Mouse (Mus musculus) forebrain, embryonic 13.5 days (tissue): ENCODE results near the gene Pfn4. TPM values are rescaled to one million over a fixed set of nuclear protein-coding genes. Genes with fewer than 3 reads are reported as not detected.
"Not testable (repeated sequence)": the region's sequence is repeated elsewhere in the genome, so short reads cannot be mapped to it uniquely, and the experiment has no call there.

Source experiments
- ATAC-seq: fragments of 200-750 bp; cut with Nextera tagmentation; 2 replicates; pipeline ENCODE4 v1.8.0; 2017
- H3K27ac ChIP-seq: fragments of 300-500 bp; sonication (generic); 2 replicates; pipeline ENCODE4 v1.5.1; 2015; ENCODE audit warnings: inconsistent platforms, mild to moderate bottlenecking, moderate library complexity
- H3K27me3 ChIP-seq: fragments of 300-500 bp; sonication (generic); 2 replicates; pipeline ENCODE4 v1.6.1; 2015; ENCODE audit warnings: mild to moderate bottlenecking, inconsistent platforms
- H3K36me3 ChIP-seq: fragments of 300-500 bp; sonication (generic); 2 replicates; pipeline ENCODE4 v1.6.1; 2015; ENCODE audit warnings: mild to moderate bottlenecking, inconsistent platforms; ENCODE audit not compliant: poor library complexity, severe bottlenecking
- H3K4me1 ChIP-seq: fragments of 300-500 bp; sonication (generic); 2 replicates; pipeline ENCODE4 v1.6.1; 2015; ENCODE audit warnings: inconsistent platforms
- H3K4me2 ChIP-seq: fragments of 300-500 bp; sonication (generic); 2 replicates; pipeline ENCODE4 v1.6.1; 2015; ENCODE audit warnings: inconsistent platforms, mild to moderate bottlenecking, moderate library complexity
- H3K4me3 ChIP-seq: fragments of 300-500 bp; sonication (generic); 2 replicates; pipeline ENCODE4 v1.5.1; 2015; ENCODE audit warnings: mild to moderate bottlenecking, inconsistent platforms
- H3K9ac ChIP-seq: fragments of 300-500 bp; sonication (generic); 2 replicates; pipeline ENCODE4 v1.6.1; 2015; ENCODE audit warnings: mild to moderate bottlenecking, inconsistent platforms
- H3K9me3 ChIP-seq: fragments of 300-500 bp; sonication (generic); replicated peaks from 2 replicates; pipeline ENCODE4 v1.6.1; 2016; ENCODE audit warnings: inconsistent platforms
- WGBS: fragments of 180-500 bp; shearing (Covaris S2); methylation state at CpG from one replicate; pipeline ENCODE4 v1.1.7; 2015; 5-methylcytosine and 5-hydroxymethylcytosine counted together
- polyA plus RNA-seq: library from polyadenylated mRNA; unstranded; fragments of >200 nt; fragmentation: Nextera tagmentation; extraction: Ambion mirVana; gene quantifications from 2 replicates; pipeline ENCODE4 v1.2.1, GENCODE M21; 2015

Gene Pfn4
- polyA plus RNA-seq, 1 experiment from 2014 or later, result 8.5 TPM

GRCm38 (mm10) chr12:4757060-4757459 is 11.8 kb upstream of the Pfn4 start:
- no peak for ATAC-seq
- Histone ChIP-seq H3K27ac (no peak overlapping the region), H3K4me1 (no peaks in the 10 kb centered on the region), H3K36me3 (no peaks in the 10 kb centered on the region), H3K4me2 (no peak overlapping the region), H3K27me3 (no peaks in the 10 kb centered on the region), H3K4me3 (no peak overlapping the region), H3K9me3 (no peaks in the 10 kb centered on the region; the same call in 1 of the 2 replicates), H3K9ac (no peak overlapping the region)
- WGBS, result 86% methylated on average over 1 of the region's 1 CpGs

- no peaks in the 10 kb centered on the region for H3K36me3 ChIP-seq
- H3K9me3 ChIP-seq, result no peaks in the 10 kb centered on the region
- WGBS, result 17% methylated on average over 13 of the region's 13 CpGs
- H3K27me3 ChIP-seq, result no peaks in the 10 kb centered on the region
- H3K4me2 ChIP-seq, result peak overlapping the region; percentile 71
- ATAC-seq, result no peak
- H3K9ac ChIP-seq, result peak overlapping the region; percentile 84
- H3K27ac ChIP-seq, result peak overlapping the region; percentile 97
- H3K4me1 ChIP-seq, result peaks cover 5% of the 10 kb centered on the region; the same call in 1 of the 2 replicates
- H3K4me3 ChIP-seq, result peak overlapping the region; percentile 69
These were observed 506 bp downstream of the Pfn4 start for GRCm38 (mm10) chr12:4769333-4769723.

GRCm38 (mm10) chr12:4774895-4775587 is 6.2 kb downstream of the Pfn4 start:
- 95% methylated on average over 8 of the region's 8 CpGs for WGBS

GRCm38 (mm10) chr12:4775588-4775949 is 6.7 kb downstream of the Pfn4 start:
- no peak overlapping the region for H3K4me3 ChIP-seq
- H3K4me2 ChIP-seq, result no peak overlapping the region
- H3K27ac ChIP-seq, result no peak overlapping the region
- H3K36me3 ChIP-seq, result no peaks in the 10 kb centered on the region
- no peak overlapping the region for H3K9ac ChIP-seq
- 79% methylated on average over 9 of the region's 9 CpGs for WGBS
- no peak for ATAC-seq
- H3K4me1 ChIP-seq, result no peaks in the 10 kb centered on the region
- no peaks in the 10 kb centered on the region for H3K9me3 ChIP-seq
- no peaks in the 10 kb centered on the region for H3K27me3 ChIP-seq

More at GRCm38 (mm10) chr12:4774895-4775587, 6.2 kb downstream of the Pfn4 start:
- no peaks in the 10 kb centered on the region for H3K4me1 ChIP-seq
- ATAC-seq, result no peak
- H3K27ac ChIP-seq, result no peak overlapping the region
- no peaks in the 10 kb centered on the region for H3K9me3 ChIP-seq
- no peak overlapping the region for H3K9ac ChIP-seq
- no peak overlapping the region for H3K4me2 ChIP-seq
- H3K27me3 ChIP-seq, result no peaks in the 10 kb centered on the region
- H3K36me3 ChIP-seq, result no peaks in the 10 kb centered on the region
- no peak overlapping the region for H3K4me3 ChIP-seq

- 87% methylated on average over 6 of the region's 6 CpGs for WGBS
- H3K4me2 ChIP-seq, result no peak overlapping the region
- H3K27ac ChIP-seq, result no peak overlapping the region
- H3K9ac ChIP-seq, result no peak overlapping the region
- no peak overlapping the region for H3K4me3 ChIP-seq
- ATAC-seq, result no peak
- no peaks in the 10 kb centered on the region for H3K27me3 ChIP-seq
- H3K9me3 ChIP-seq, result no peaks in the 10 kb centered on the region
- H3K4me1 ChIP-seq, result no peaks in the 10 kb centered on the region
- H3K36me3 ChIP-seq, result no peaks in the 10 kb centered on the region
These were observed 8.9 kb downstream of the Pfn4 start for GRCm38 (mm10) chr12:4777734-4778133.

- H3K9ac ChIP-seq, result no peak overlapping the region
- 65% methylated on average over 2 of the region's 2 CpGs for WGBS
These were observed 11.4 kb downstream of the Pfn4 start for GRCm38 (mm10) chr12:4780245-4780644.

GRCm38 (mm10) chr12:4781270-4781669 is 12.4 kb downstream of the Pfn4 start:
- 90% methylated on average over 1 of the region's 1 CpGs for WGBS
- no peak overlapping the region for H3K4me3 ChIP-seq
- no peaks in the 10 kb centered on the region for H3K27me3 ChIP-seq
- H3K36me3 ChIP-seq, result no peaks in the 10 kb centered on the region
- ATAC-seq, result no peak
- H3K4me1 ChIP-seq, result no peaks in the 10 kb centered on the region
- no peak overlapping the region for H3K27ac ChIP-seq
- H3K4me2 ChIP-seq, result no peak overlapping the region
- no peaks in the 10 kb centered on the region for H3K9me3 ChIP-seq
- no peak overlapping the region for H3K9ac ChIP-seq

More at GRCm38 (mm10) chr12:4780245-4780644, 11.4 kb downstream of the Pfn4 start:
- Histone ChIP-seq H3K4me1 (no peaks in the 10 kb centered on the region), H3K27ac (no peak overlapping the region), H3K36me3 (no peaks in the 10 kb centered on the region), H3K27me3 (no peaks in the 10 kb centered on the region), H3K4me3 (no peak overlapping the region), H3K4me2 (no peak overlapping the region), H3K9me3 (no peaks in the 10 kb centered on the region)
- no peak for ATAC-seq

GRCm38 (mm10) chr12:4781725-4782404 is 13.0 kb downstream of the Pfn4 start:
- not testable (repeated sequence) for H3K9ac ChIP-seq, H3K9me3 ChIP-seq, H3K36me3 ChIP-seq, ATAC-seq, H3K4me1 ChIP-seq, H3K27ac ChIP-seq, H3K4me2 ChIP-seq, H3K4me3 ChIP-seq, H3K27me3 ChIP-seq
- 88% methylated on average over 9 of the region's 9 CpGs for WGBS

- Histone ChIP-seq H3K9me3 (no peaks in the 10 kb centered on the region), H3K4me3 (no peak overlapping the region), H3K9ac (no peak overlapping the region), H3K4me1 (no peaks in the 10 kb centered on the region), H3K36me3 (no peaks in the 10 kb centered on the region), H3K27me3 (no peaks in the 10 kb centered on the region), H3K4me2 (no peak overlapping the region), H3K27ac (no peak overlapping the region)
- ATAC-seq, result no peak
- 55% methylated on average over 5 of the region's 5 CpGs for WGBS
These were observed 14.8 kb downstream of the Pfn4 start for GRCm38 (mm10) chr12:4783598-4783997.

GRCm38 (mm10) chr12:4784466-4784865 is 15.6 kb downstream of the Pfn4 start:
- Histone ChIP-seq H3K27me3 (no peaks in the 10 kb centered on the region), H3K36me3 (no peaks in the 10 kb centered on the region), H3K9ac (no peak overlapping the region), H3K27ac (no peak overlapping the region), H3K4me1 (no peaks in the 10 kb centered on the region), H3K9me3 (no peaks in the 10 kb centered on the region), H3K4me3 (no peak overlapping the region), H3K4me2 (no peak overlapping the region)
- no peak for ATAC-seq
- WGBS, result 82% methylated on average over 2 of the region's 2 CpGs

GRCm38 (mm10) chr12:4788128-4788527 is 19.3 kb downstream of the Pfn4 start:
- 94% methylated on average over 25 of the region's 25 CpGs for WGBS
- H3K4me1 ChIP-seq, H3K9ac ChIP-seq: not testable (repeated sequence)

GRCm38 (mm10) chr12:4793718-4794117 is 24.9 kb downstream of the Pfn4 start:
- ATAC-seq, result no peak
- Histone ChIP-seq H3K36me3 (no peaks in the 10 kb centered on the region), H3K4me2 (no peak overlapping the region), H3K27ac (no peak overlapping the region), H3K4me1 (no peaks in the 10 kb centered on the region), H3K9me3 (no peaks in the 10 kb centered on the region), H3K27me3 (no peaks in the 10 kb centered on the region), H3K4me3 (no peak overlapping the region), H3K9ac (no peak overlapping the region)
- WGBS, result 82% methylated on average over 1 of the region's 1 CpGs

More at GRCm38 (mm10) chr12:4788128-4788527, 19.3 kb downstream of the Pfn4 start:
- H3K27me3 ChIP-seq, H3K36me3 ChIP-seq, H3K4me3 ChIP-seq, H3K9me3 ChIP-seq, H3K27ac ChIP-seq, H3K4me2 ChIP-seq, ATAC-seq: not testable (repeated sequence)
